Mouse (Mus musculus) embryonic facial prominence, embryonic 12.5 days (tissue): ENCODE data around the gene Olfr689. TPM values are rescaled to one million over a fixed set of nuclear protein-coding genes. Genes with fewer than 3 reads are reported as not detected.
"Not testable (repeated sequence)": the region's sequence is repeated elsewhere in the genome, so short reads cannot be mapped to it uniquely, and the experiment has no call there.

Source experiments
- ATAC-seq: fragments of 200-750 bp; cut with Nextera tagmentation; 2 replicates; pipeline ENCODE4 v1.8.0; 2017; ENCODE audit not compliant: insufficient number of reproducible peaks, insufficient read depth, low FRiP score, low TSS enrichment
- H3K27ac ChIP-seq: fragments of 300-500 bp; sonication (generic); 2 replicates; pipeline ENCODE4 v1.5.1; 2016; ENCODE audit warnings: mild to moderate bottlenecking
- H3K27me3 ChIP-seq: fragments of 300-500 bp; sonication (generic); 2 replicates; pipeline ENCODE4 v1.6.1; 2016; ENCODE audit warnings: mild to moderate bottlenecking, moderate library complexity
- H3K36me3 ChIP-seq: fragments of 300-500 bp; sonication (generic); 2 replicates; pipeline ENCODE4 v1.6.1; 2016; ENCODE audit warnings: mild to moderate bottlenecking
- H3K4me1 ChIP-seq: fragments of 300-500 bp; sonication (generic); 2 replicates; pipeline ENCODE4 v1.6.1; 2016
- H3K4me2 ChIP-seq: fragments of 300-500 bp; sonication (generic); replicated peaks from 2 replicates; pipeline ENCODE4 v1.6.1; 2016; ENCODE audit warnings: mild to moderate bottlenecking, moderate library complexity
- H3K4me3 ChIP-seq: fragments of 300-500 bp; sonication (generic); 2 replicates; pipeline ENCODE4 v1.5.1; 2016; ENCODE audit warnings: mild to moderate bottlenecking
- H3K9ac ChIP-seq: fragments of 300-500 bp; sonication (generic); 2 replicates; pipeline ENCODE4 v1.6.1; 2016; ENCODE audit warnings: mild to moderate bottlenecking, moderate library complexity
- H3K9me3 ChIP-seq: fragments of 300-500 bp; sonication (generic); 2 replicates; pipeline ENCODE4 v1.6.1; 2016; ENCODE audit warnings: mild to moderate bottlenecking, moderate library complexity
- WGBS: fragments of 180-500 bp; shearing (Covaris S2); methylation state at CpG from one replicate; pipeline ENCODE4 v1.1.7; 2016; 5-methylcytosine and 5-hydroxymethylcytosine counted together
- polyA plus RNA-seq: library from polyadenylated mRNA; unstranded; fragments of >200 nt; fragmentation: Nextera tagmentation; extraction: Ambion mirVana; gene quantifications from 2 replicates; pipeline ENCODE4 v1.2.1, GENCODE M21; 2016

The Olfr689 gene
- not detected in 2 replicates for polyA plus RNA-seq

DNA sequence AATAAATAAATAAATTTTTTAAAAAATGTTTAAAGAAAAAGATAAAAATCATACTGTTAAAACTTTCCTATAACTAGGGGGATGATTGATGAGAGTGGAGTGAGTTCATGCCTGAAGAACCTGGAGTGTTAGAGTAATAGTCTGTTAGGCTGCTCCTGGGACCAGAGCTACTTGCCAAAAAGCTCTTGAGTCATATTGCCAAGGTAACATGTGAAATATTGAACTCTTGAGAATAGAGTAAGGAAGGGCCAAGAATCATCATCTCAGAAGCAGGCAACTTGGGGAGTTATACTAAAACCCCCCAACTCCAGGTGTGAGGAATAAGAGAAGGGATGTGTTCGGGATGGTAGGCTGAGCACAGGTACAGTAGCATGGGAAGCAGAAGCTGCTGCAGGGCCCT lies at the start of gene Olfr689:
Gene Olfr689, plus strand, starts transcription at position 301 of the 400 bp plus-strand sequence.
- Histone ChIP-seq H3K9ac (no peak within 1 kb of the TSS), H3K4me2 (no peak within 1 kb of the TSS), H3K4me1 (no peaks in the 10 kb centered on the region), H3K27me3 (no peaks in the 10 kb centered on the region), H3K4me3 (no peak within 1 kb of the TSS), H3K9me3 (no peaks in the 10 kb centered on the region), H3K36me3 (no peaks in the 10 kb centered on the region), H3K27ac (no peak within 1 kb of the TSS)
- no peak for ATAC-seq
- WGBS = 65% methylated on average over 1 of the region's 1 CpGs

DNA sequence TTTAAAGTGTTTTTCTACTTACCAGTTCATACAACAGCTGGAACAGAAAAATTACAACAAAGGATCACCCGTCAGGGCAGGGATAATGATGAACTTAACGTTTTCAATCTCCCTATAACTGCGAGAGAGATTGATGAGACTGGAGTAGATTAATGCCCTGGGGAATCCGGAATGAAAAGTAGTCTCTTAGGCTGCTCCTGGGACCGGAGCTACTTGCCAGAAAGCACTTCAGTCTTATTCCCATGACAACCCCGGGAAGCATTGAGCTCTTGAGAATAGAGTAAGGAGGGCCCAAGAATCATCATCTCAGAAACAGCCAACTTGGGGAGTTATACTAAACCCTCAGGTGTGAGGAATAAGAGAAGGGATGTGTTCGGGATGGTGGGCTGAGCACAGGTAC lies 38.5 kb upstream of the Olfr689 start:
- no peak overlapping the region for H3K4me2 ChIP-seq
- no peaks in the 10 kb centered on the region for H3K9me3 ChIP-seq
- no peak overlapping the region for H3K4me3 ChIP-seq
- no peaks in the 10 kb centered on the region for H3K27me3 ChIP-seq
- H3K36me3 ChIP-seq = no peaks in the 10 kb centered on the region
- no peak overlapping the region for H3K27ac ChIP-seq
- WGBS = 74% methylated on average over 7 of the region's 7 CpGs
- no peak for ATAC-seq
- H3K4me1 ChIP-seq = no peaks in the 10 kb centered on the region
- H3K9ac ChIP-seq = no peak overlapping the region

DNA sequence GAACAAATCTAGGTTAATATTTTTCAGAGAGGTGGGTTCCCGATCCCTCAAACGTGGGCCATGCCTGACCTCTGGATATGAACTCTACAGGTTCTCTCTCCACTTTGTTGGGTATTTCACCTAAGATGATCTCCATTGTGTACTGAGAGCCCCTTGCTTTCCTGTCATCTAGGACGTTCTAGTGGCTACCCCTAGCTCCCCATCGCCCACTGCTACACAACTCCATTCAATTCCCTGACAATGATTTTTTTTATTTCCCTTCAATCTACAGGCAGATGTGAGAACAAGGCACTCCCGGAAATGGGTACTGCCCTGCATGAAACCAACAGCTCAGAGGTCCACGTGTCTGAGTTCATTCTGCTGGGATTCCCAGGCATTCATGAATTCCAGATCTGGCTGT lies 23.2 kb upstream of the Olfr689 start, which contains the start of gene Olfr688:
Gene Olfr688, plus strand, starts transcription at position 301 of the 400 bp plus-strand sequence.
- H3K9me3 ChIP-seq = no peaks in the 10 kb centered on the region
- 71% methylated on average over 6 of the region's 6 CpGs for WGBS
- no peak within 1 kb of the TSS for H3K4me3 ChIP-seq
- no peak for ATAC-seq
- no peak within 1 kb of the TSS for H3K27ac ChIP-seq
- no peak within 1 kb of the TSS for H3K9ac ChIP-seq
- H3K27me3 ChIP-seq = no peaks in the 10 kb centered on the region
- no peaks in the 10 kb centered on the region for H3K4me1 ChIP-seq
- no peak within 1 kb of the TSS for H3K4me2 ChIP-seq
- no peaks in the 10 kb centered on the region for H3K36me3 ChIP-seq

DNA sequence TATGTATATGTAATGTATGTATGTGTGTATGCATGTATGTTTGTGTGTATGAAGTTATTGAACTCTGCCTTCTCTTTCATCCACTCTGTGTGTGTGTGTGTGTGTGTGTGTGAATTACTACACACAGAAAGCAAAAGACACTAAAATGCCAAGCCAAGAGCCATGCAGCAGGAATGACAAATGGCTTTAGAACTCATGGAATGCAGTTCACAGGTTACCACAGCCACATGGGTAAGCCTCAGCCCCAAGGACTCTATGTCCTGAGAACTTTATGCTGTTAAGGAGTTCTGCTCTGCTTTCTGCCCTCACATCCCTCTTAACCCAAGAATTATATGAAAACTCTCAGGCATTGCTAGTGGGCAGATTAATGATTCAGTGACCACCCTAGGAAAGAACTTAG lies 20.9 kb upstream of the Olfr689 start:
- no peaks in the 10 kb centered on the region for H3K27me3 ChIP-seq
- no peak overlapping the region for H3K27ac ChIP-seq
- no peak for ATAC-seq
- no peaks in the 10 kb centered on the region for H3K9me3 ChIP-seq
- H3K36me3 ChIP-seq = no peaks in the 10 kb centered on the region
- no peaks in the 10 kb centered on the region for H3K4me1 ChIP-seq
- H3K9ac ChIP-seq = no peak overlapping the region
- H3K4me3 ChIP-seq = no peak overlapping the region
- H3K4me2 ChIP-seq = no peak overlapping the region

DNA sequence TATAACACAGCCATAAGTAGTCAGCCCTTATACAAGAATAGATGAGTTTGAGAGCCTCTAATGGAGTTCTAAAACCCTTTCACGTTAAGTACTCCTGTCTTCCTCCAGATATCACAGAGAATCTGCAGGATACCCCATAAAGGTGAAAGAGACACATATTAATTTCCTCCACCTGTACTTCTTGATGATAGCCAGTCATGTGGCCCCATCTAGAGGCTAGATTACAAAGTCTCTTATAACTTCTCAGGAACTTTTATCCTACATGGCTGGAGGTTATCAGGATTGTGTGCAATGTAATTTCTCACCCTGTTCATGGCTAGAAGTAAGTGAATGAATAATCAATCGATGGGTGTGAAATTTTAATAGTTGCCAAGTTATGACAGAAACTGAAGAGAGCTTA lies 14.3 kb downstream of the Olfr689 start:
- Histone ChIP-seq H3K36me3 (no peaks in the 10 kb centered on the region), H3K27ac (no peak overlapping the region), H3K27me3 (no peaks in the 10 kb centered on the region), H3K4me3 (no peak overlapping the region), H3K9me3 (no peaks in the 10 kb centered on the region), H3K4me2 (no peak overlapping the region), H3K9ac (no peak overlapping the region), H3K4me1 (no peaks in the 10 kb centered on the region)
- WGBS = 77% methylated on average over 2 of the region's 2 CpGs
- ATAC-seq = no peak

DNA sequence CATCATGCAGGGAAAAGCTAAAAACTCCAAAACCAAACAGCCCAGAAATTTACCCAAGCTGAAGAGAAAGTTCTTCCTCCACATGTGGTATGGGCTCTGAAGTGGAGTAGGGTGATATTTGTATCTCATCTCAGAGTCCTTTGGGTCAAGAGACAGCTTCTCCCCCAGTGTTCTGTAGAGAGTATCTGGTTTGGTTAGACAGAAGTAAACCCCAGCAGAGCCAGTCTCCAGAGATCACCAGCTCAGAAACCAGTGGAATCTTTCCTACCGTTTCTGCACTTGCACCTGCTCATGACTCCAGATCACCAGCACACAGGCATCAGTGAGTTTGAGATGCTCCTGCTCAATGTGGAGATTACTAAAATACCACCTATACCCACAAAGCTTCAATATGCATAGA lies 23.0 kb downstream of the Olfr689 start, which contains the start of gene Olfr690:
Gene Olfr690, minus strand, starts transcription at position 101 of the 400 bp plus-strand sequence.
- Histone ChIP-seq H3K27me3 (no peaks in the 10 kb centered on the region), H3K4me1 (no peaks in the 10 kb centered on the region), H3K36me3 (no peaks in the 10 kb centered on the region), H3K9ac (no peak within 1 kb of the TSS), H3K4me2 (no peak within 1 kb of the TSS), H3K9me3 (no peaks in the 10 kb centered on the region), H3K27ac (no peak within 1 kb of the TSS), H3K4me3 (no peak within 1 kb of the TSS)
- no peak for ATAC-seq
- 62% methylated on average over 1 of the region's 1 CpGs for WGBS

DNA sequence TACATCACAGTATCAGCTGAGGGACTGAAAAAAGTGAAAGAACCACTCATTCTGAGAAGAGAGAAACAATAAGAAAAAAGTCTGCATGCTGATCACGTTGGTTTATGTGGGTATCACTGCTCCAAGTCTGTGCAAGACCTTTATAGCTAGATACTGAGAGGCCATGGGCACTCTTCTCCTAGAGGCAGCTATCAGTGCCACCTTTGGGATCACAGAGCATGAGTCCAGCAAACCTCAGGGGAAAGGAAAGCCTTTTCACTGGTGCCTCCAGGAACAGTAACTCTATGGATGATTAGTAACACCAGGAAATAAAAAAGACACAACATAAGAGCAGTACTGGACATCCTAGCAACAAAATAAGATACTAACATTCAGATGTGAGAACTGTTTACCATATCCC lies 31.2 kb downstream of the Olfr689 start, which contains the start of gene Olfr691:
Gene Olfr691, minus strand, starts transcription at position 101 of the 400 bp plus-strand sequence.
- WGBS = 49% methylated on average over 1 of the region's 1 CpGs
- H3K27me3 ChIP-seq = no peaks in the 10 kb centered on the region
- no peaks in the 10 kb centered on the region for H3K9me3 ChIP-seq
- no peak within 1 kb of the TSS for H3K4me3 ChIP-seq
- H3K4me2 ChIP-seq = no peak within 1 kb of the TSS
- no peaks in the 10 kb centered on the region for H3K4me1 ChIP-seq
- H3K9ac ChIP-seq = no peak within 1 kb of the TSS
- no peak for ATAC-seq
- no peak within 1 kb of the TSS for H3K27ac ChIP-seq
- no peaks in the 10 kb centered on the region for H3K36me3 ChIP-seq

DNA sequence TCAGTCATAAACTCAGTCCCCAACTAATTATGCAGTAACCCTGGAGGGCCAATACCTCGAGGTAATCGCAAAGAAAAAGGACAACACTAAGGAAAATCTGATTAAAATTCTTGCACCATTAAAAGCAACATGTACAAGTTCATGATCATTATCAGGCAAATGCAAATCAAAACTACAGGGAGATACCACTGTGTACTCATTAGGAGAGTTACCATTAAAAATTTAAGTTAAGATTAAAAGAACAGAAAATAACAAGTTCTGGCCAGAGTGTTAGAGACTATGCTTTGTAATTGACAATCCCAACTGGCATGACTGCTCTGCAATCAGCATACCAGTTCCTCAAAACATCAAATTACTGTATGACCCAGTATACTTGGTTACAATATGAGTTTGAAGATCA lies 31.8 kb downstream of the Olfr689 start:
- H3K27me3 ChIP-seq = no peaks in the 10 kb centered on the region
- H3K4me3 ChIP-seq = no peak overlapping the region
- 75% methylated on average over 2 of the region's 2 CpGs for WGBS
- no peak overlapping the region for H3K9ac ChIP-seq
- H3K36me3 ChIP-seq = no peaks in the 10 kb centered on the region
- no peak overlapping the region for H3K4me2 ChIP-seq
- no peaks in the 10 kb centered on the region for H3K4me1 ChIP-seq
- ATAC-seq = no peak
- H3K27ac ChIP-seq = no peak overlapping the region
- H3K9me3 ChIP-seq = no peaks in the 10 kb centered on the region

DNA sequence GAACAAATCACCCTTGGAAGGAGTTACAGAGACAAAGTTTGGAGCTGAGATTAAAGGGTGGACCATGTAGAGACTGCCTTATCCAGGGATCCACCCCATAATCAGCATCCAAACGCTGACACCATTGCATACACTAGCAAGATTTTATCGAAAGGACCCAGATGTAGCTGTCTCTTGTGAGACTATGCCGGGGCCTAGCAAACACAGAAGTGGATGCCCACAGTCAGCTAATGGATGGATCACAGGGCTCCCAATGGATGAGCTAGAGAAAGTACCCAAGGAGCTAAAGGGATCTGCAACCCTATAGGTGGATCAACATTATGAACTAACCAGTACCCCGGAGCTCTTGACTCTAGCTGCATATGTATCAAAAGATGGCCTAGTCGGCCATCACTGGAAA lies 45.1 kb downstream of the Olfr689 start:
- not testable (repeated sequence) for H3K36me3 ChIP-seq, ATAC-seq, H3K27ac ChIP-seq, H3K27me3 ChIP-seq, H3K4me3 ChIP-seq, H3K9ac ChIP-seq, H3K9me3 ChIP-seq, H3K4me2 ChIP-seq, H3K4me1 ChIP-seq
- WGBS = no CpG with 5 or more reads among the region's 5 CpGs

DNA sequence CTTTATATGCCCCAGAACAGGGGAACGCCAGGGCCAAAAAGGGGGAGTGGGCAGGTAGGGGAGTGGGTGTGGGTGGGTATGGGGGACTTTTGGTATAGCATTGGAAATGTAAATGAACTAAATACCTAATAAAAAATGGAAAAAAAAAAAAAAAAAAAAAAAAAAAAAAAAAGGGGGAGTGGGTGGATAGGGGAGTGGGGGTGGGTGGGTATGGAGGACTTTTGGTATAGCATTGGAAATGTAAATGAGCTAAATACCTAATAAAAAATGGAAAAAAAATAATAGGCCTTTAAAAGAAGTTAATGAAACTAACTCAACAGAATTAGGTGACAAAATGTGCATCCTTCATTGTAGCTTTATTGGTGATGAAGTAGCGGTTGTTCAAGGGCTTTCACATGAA lies 45.5 kb downstream of the Olfr689 start:
- not testable (repeated sequence) for H3K9me3 ChIP-seq, H3K4me2 ChIP-seq, H3K27me3 ChIP-seq, H3K4me1 ChIP-seq, H3K9ac ChIP-seq, H3K4me3 ChIP-seq, H3K36me3 ChIP-seq, H3K27ac ChIP-seq
- WGBS = 92% methylated on average over 1 of the region's 2 CpGs
- ATAC-seq = 0 out of 2 replicates have a peak, but pooled peaks have one; percentile 67

DNA sequence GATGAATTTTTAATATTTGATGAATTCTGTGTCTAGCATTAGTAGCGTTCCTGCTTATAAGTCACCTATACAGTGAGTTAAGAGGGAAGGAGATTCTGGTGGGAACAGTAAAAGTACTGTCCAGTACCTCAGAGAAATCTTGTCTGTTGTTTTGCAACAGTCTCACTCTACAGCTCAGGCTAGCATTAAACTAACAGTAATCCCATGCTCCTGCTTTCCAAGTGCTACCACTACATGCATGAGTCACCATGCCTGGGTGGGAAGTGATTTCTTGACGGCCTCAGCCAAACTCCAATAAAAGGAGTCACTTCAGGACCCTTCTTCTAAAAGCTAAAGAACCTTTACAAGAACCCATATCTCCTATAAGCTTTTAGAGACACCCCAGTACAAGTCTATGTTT lies 50.7 kb downstream of the Olfr689 start:
- H3K4me3 ChIP-seq = no peak overlapping the region
- no peak overlapping the region for H3K4me2 ChIP-seq
- no peak overlapping the region for H3K27ac ChIP-seq
- ATAC-seq = no peak
- H3K4me1 ChIP-seq = no peaks in the 10 kb centered on the region
- H3K9ac ChIP-seq = no peak overlapping the region
- H3K27me3 ChIP-seq = no peaks in the 10 kb centered on the region
- no peaks in the 10 kb centered on the region for H3K36me3 ChIP-seq
- 88% methylated on average over 2 of the region's 2 CpGs for WGBS
- no peaks in the 10 kb centered on the region for H3K9me3 ChIP-seq

DNA sequence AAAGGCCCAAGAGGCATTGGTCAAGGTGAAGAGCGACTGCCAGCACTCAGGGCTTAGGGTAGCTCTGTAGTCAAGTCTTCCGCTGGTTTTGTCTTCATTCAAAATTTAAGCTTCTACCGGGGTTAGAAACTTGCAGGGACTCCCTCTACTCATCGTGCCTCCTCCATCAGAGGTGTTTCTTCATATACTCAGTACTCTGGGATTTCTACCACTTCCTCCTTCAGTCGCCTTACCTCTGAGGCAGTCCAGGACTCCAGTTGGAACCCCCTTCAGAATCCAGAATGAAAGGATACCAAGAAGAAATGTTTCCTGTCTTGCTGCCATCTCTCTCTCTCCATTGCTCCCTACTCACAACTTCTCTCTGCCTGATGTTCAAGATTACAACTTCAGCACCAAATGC lies 56.3 kb downstream of the Olfr689 start:
- ATAC-seq = no peak
- Histone ChIP-seq H3K36me3 (no peaks in the 10 kb centered on the region), H3K9me3 (no peaks in the 10 kb centered on the region), H3K4me2 (no peak overlapping the region), H3K4me3 (no peak overlapping the region), H3K27me3 (no peaks in the 10 kb centered on the region), H3K4me1 (no peaks in the 10 kb centered on the region), H3K27ac (no peak overlapping the region), H3K9ac (no peak overlapping the region)
- WGBS = 85% methylated on average over 5 of the region's 5 CpGs

DNA sequence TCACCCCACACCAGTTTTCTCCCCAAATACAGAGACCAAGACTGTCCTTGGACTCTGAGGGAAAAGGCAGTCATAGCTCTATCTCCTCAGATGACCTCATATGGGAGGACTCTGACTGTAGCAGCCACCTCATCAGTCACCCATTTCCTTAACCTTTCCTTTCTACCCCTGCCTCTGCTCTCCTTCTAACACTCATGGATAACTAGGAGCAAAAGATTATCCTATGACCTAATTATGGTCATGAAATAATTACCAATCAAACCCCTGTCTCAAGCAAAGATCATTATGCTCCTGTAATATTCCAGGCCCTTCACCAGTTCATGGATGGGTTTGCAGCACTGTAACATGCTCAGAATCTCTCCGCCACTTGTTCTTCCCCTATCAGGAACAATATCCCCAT lies 57.0 kb downstream of the Olfr689 start, which contains the start of gene Olfr692:
Gene Olfr692, plus strand, starts transcription at position 301 of the 400 bp plus-strand sequence.
- no peak within 1 kb of the TSS for H3K27ac ChIP-seq
- no peak for ATAC-seq
- H3K4me1 ChIP-seq = no peaks in the 10 kb centered on the region
- H3K4me3 ChIP-seq = no peak within 1 kb of the TSS
- no peak within 1 kb of the TSS for H3K9ac ChIP-seq
- 88% methylated on average over 1 of the region's 1 CpGs for WGBS
- H3K4me2 ChIP-seq = no peak within 1 kb of the TSS
- no peaks in the 10 kb centered on the region for H3K27me3 ChIP-seq
- no peaks in the 10 kb centered on the region for H3K9me3 ChIP-seq
- no peaks in the 10 kb centered on the region for H3K36me3 ChIP-seq
